Mouse (Mus musculus): Measurements from ENCODE around the gene Rint1.

- TF ChIP-seq GATA1 (IDR thresholded peaks at IDR 0.05; ENCODE audit: low read depth, low read length) (no peak), USF2 (IDR thresholded peaks at IDR 0.05; ENCODE audit: borderline replicate concordance in 1 of 2, insufficient read depth in 1 of 2, low read depth in 1 of 2, low read length in 2 of 2) (no peak), POLR2AphosphoS2 (IDR thresholded peaks at IDR 0.05; ENCODE audit: low read length) (no peak), BHLHE40 (IDR thresholded peaks at IDR 0.05; ENCODE audit: borderline replicate concordance, low read depth, low read length) (no peak), ZKSCAN1 (IDR thresholded peaks at IDR 0.05; ENCODE audit: low read depth, low read length) (no peak), EP300 (IDR thresholded peaks at IDR 0.05; ENCODE audit: low read depth in 1 of 2, low read length in 2 of 2) (no peak), CTCF (IDR thresholded peaks at IDR 0.05 in 2 of 3, conservative IDR thresholded peaks at IDR 0.05 in 1 of 3; ENCODE audit: control insufficient read depth in 1 of 3, insufficient read depth in 1 of 3, low read depth in 2 of 3, low read length in 3 of 3, poor library complexity in 1 of 3, severe bottlenecking in 1 of 3) (no peak), POLR2A (IDR thresholded peaks at IDR 0.05; ENCODE audit: control insufficient read depth in 1 of 2, insufficient read depth in 1 of 2, low read depth in 1 of 2, low read length in 2 of 2, poor library complexity in 1 of 2) (no peak), KAT2A (conservative IDR thresholded peaks at IDR 0.05; ENCODE audit: low read depth, low read length) (no peak), TAL1 (IDR thresholded peaks at IDR 0.05; ENCODE audit: low read length) (no peak), JUND (IDR thresholded peaks at IDR 0.05; ENCODE audit: low read depth, low read length) (no peak)
Measured at GRCm38 (mm10) chr5:23865941-23866340, 78.4 kb downstream of the Rint1 start.
